Mouse (Mus musculus): Measurements from ENCODE around the gene Ocln.

DNA sequence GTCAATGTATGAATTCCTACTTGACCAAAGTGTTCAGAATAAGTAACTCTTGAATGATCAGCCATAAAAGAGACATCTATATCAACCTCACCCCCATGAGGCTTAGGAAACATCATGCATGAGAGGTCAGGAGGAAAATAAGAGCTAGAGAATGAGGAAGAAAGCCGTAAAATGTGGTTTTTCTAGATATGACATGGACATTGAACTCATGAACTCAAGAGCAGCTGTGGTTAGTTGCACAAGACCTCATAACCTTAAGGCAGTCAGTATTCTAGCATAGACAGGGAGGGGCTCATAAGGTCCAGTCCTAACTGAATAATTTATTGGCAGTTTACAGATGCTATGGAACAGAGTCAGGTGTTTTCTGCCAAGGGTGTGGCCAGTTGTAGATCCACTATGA is 103.0 kb downstream of the Ocln start:
- TF ChIP-seq CTCF (IDR thresholded peaks at IDR 0.05; ENCODE audit: low read depth, low read length) (no peak), EP300 (IDR thresholded peaks at IDR 0.05; ENCODE audit: insufficient read depth, low read depth, low read length) (no peak)
